Mouse (Mus musculus) large intestine, adult 2 months (tissue): ENCODE measurements around the gene Top2a. TPM values are rescaled to one million over a fixed set of nuclear protein-coding genes. Genes with fewer than 3 reads are reported as not detected.

Source experiments
- DNase-seq: peaks from one replicate; pipeline ENCODE4 v3.0.0-alpha.2; 2012; ENCODE audit warnings: low read depth, low spot score
- WGBS: fragments of 180-500 bp; shearing (Covaris S2); methylation state at CpG from one replicate; pipeline ENCODE4 v1.1.7; 2018; 5-methylcytosine and 5-hydroxymethylcytosine counted together
- polyA plus RNA-seq: library from polyadenylated mRNA; depleted of rRNA; stranded (reverse); fragments of >200 nt; gene quantifications from 2 replicates; pipeline ENCODE4 v1.2.3, GENCODE M21; 2012; rRNA removed

Gene Top2a
- polyA plus RNA-seq: 25.6 and 27.9 TPM in 2 replicates

- DNase-seq: peak; percentile 98
- WGBS: under 1% methylated on average over 54 of the region's 54 CpGs
Observed at GRCm38 (mm10) chr11:99023500-99024467, at the start of gene Top2a. Top2a (minus strand) TSS chr11:99024189.

GRCm38 (mm10) chr11:99073781-99074180, 49.8 kb upstream of the Top2a start:
- WGBS: 66% methylated on average over 5 of the region's 5 CpGs
- no peak for DNase-seq

GRCm38 (mm10) chr11:99071866-99072265, 47.9 kb upstream of the Top2a start:
- no peak for DNase-seq
- 70% methylated on average over 6 of the region's 6 CpGs for WGBS

DNA sequence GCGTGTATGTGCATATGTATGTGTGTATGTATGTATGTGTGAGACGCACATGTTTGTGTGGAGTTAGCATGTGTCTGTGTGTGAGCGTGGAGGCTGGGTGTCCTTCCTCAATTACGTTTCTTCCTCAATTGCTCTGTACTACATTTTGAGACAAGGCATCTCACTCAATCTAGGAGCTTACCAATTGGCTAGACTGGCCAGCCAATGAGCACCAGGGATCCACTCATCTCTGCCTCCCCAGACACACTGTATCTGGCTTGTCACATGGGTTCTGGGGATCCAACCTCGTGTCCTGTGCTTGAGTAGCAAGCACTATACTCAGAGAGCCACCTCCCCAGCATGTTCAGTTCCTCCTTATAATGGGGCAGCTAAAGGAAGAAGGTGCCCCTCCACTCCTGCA, 44.5 kb upstream of the Top2a start:
- DNase-seq: no peak
- 82% methylated on average over 5 of the region's 5 CpGs for WGBS

GRCm38 (mm10) chr11:99067591-99067990, 43.6 kb upstream of the Top2a start:
- no peak for DNase-seq
- 59% methylated on average over 8 of the region's 8 CpGs for WGBS

GRCm38 (mm10) chr11:99065979-99066378, 42.0 kb upstream of the Top2a start:
- WGBS: 24% methylated on average over 2 of the region's 2 CpGs
- DNase-seq: peak; percentile 67

- DNase-seq: no peak
- 81% methylated on average over 3 of the region's 3 CpGs for WGBS
Observed at GRCm38 (mm10) chr11:99065353-99065752, 41.4 kb upstream of the Top2a start.

GRCm38 (mm10) chr11:99063406-99064131, 39.6 kb upstream of the Top2a start:
- 74% methylated on average over 8 of the region's 8 CpGs for WGBS
- no peak for DNase-seq

DNA sequence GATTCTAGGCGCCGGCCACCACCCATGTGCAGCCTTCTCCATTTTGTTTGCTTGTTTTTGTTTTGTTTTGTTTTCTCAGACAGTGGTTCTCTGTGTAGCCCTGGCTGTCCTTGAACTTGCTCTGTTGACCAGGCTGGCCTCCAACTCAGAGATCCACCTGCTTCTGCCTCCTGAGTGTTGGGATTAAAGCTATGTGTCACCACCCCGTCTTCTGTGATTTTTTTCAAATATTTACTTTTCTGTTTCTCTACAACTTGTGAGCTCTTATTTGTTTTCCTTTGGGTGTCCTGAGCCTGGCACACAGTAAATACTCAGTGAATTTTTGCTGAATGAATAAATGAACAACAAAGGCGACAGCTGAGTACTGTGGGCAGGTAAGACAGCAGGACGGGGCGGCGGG, 38.7 kb upstream of the Top2a start:
- WGBS: 86% methylated on average over 7 of the region's 7 CpGs
- DNase-seq: no peak

DNA sequence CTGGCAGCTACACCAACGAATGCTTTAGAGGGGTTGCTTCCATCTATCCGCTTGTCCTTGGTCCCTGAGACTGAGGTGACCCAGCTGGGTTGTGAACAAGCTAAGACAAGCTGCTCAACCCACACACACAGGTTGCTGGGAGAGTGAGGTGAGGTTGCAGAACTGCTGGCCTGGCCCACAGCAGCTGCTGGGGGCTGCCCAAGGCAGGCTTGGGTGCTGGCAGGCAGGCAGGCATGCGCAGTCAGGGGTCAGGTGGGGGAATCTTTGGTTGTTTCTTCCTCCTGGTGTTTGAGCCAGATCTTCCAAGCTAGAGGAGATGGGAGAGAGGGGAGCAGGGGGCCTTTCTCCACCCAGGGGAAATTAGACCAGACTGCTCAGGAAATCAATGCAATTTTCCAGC, 36.4 kb upstream of the Top2a start:
- no peak for DNase-seq
- 85% methylated on average over 3 of the region's 3 CpGs for WGBS

DNA sequence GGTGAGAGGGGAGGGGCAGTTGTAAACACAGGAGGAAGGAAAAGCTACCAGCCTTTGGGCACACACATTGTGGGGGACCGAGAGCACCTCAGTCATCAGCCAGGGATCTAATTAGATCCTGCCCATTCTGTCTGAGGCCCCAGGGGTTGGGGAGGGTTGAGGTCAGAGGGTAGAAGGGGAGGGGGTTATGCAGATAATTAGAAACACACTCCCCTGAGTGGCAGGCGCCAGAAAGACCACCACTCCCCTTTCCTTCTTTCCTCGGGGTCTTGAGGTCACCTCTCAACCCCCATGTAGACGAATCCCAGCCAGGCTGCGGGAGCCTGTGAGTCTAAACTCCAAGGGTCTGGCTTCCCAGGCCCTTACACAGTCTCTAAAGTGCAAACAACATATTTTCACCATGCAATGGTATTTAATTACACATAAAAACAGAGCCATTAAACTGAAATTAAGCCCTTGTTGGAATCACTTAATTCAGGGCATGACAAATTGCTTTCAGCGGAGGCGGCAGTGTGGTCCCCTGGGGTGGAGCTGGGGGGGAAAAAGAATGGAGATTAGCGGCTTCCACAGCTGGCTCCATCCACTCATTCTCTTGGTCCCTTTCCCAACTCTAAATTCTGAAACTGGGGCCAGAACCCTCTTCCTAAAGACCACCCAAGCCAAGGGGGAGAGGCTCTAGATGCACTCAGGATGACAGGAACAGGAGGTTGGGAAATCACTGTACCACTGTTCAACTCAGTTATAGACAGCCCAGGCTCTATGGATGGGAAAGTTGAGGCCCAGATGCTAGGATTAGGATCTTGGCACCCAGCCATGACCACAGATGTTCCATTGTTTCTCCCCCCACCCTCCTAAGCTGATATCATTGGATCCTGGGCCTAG, 31.8 kb upstream of the Top2a start:
- WGBS: 57% methylated on average over 8 of the region's 8 CpGs
- no peak for DNase-seq

DNA sequence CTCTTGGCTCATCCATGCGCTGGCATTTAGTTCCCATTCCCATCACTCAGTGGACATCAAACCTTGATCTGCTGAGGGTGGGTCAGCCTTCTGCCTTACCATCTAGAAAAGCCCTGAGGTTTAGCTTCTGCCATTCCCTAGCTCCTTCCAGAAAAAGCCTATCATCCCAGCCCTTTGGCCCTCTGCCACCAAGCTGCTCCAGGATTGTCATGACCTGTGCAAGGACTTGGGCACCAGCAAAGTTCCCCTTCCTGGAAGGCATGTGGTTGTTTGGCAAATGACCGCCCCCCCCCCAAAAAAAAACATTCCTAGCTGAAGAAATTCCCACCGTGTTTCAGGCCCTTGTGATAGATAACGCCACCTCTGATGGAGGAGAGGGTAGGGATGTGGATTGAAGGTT, 31.2 kb upstream of the Top2a start:
- WGBS: 53% methylated on average over 4 of the region's 4 CpGs
- no peak for DNase-seq

GRCm38 (mm10) chr11:99047643-99048042, 23.7 kb upstream of the Top2a start:
- 58% methylated on average over 2 of the region's 2 CpGs for WGBS
- DNase-seq: no peak

DNA sequence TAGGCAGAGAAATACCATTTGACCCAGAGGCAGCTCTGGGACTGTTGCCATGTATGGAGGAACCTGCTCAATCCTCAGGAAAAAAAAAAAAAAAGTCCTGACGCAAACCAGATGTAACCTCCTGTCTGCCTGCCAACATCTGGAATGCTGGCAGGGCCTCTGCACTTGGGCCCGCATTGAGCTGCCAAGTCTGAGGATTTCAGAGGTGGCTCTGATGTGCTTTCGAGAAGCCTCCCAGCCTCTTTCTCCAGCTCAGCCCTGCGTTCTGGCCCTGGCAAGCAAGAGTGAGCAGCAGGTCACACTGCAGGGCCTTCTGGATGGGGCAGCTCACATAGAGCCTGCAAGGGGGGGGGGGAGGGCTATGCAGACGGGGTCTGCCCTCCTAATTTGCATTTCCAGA, 23.1 kb upstream of the Top2a start:
- no peak for DNase-seq
- whole genome bisulfite sequencing: 40% methylated on average over 5 of the region's 5 CpGs

- no peak for DNase-seq
- 33% methylated on average over 12 of the region's 12 CpGs for WGBS
Observed at GRCm38 (mm10) chr11:99045159-99045889, 21.3 kb upstream of the Top2a start.

DNA sequence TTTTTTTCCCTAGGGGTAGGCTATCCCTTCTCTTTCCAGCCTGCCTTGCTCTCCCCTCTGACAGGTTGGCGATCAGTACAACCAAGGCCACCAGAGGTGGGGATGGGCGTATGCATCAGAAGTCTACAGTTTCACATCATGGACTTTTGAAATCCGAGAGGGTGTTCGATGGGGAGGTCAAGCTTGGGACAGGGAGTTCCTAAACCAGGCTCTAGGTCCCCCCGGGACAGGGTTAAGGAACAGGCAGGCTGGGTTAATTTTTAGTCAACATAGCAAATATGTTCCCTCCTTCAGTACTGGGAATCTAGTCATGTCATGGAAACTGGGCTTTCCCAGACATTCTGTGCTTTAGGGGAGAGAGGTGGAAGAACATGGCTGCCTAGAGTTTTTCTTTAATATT, 20.3 kb upstream of the Top2a start:
- no peak for DNase-seq
- WGBS: 51% methylated on average over 5 of the region's 5 CpGs

- DNase-seq: no peak
- WGBS: 62% methylated on average over 6 of the region's 6 CpGs
Observed at GRCm38 (mm10) chr11:99043632-99044031, 19.6 kb upstream of the Top2a start.

- 43% methylated on average over 12 of the region's 12 CpGs for WGBS
- DNase-seq: no peak
Observed at GRCm38 (mm10) chr11:99042834-99043431, 18.9 kb upstream of the Top2a start.
